Mouse (Mus musculus) kidney, postnatal 36 days (tissue): Measurements from ENCODE around the gene Mep1a.
"Not testable (repeated sequence)": the region's sequence is repeated elsewhere in the genome, so short reads cannot be mapped to it uniquely, and the experiment has no call there.

Experiments used
- DNase-seq, 2 experiments: peaks; one replicate each; pipeline ENCODE4 v3.0.0; 2021 to 2022; ENCODE audit warnings: mixed read lengths in 2 of 2

Mep1a gene

GRCm38 (mm10) chr17:43502592-43502991, at the start of gene Mep1a:
Mep1a (minus strand) TSS chr17:43502812.
- DNase-seq: peak; percentile 70 to 80

GRCm38 (mm10) chr17:43551122-43551630, 48.6 kb upstream of the Mep1a start:
- no peak for DNase-seq

- no peak for DNase-seq
These were observed 41.4 kb upstream of the Mep1a start for GRCm38 (mm10) chr17:43544040-43544439.

GRCm38 (mm10) chr17:43543539-43543938, 40.9 kb upstream of the Mep1a start, which contains the start of gene Ankrd66:
Ankrd66 (minus strand) TSS chr17:43543639.
- no peak for DNase-seq

GRCm38 (mm10) chr17:43538767-43539166, 36.2 kb upstream of the Mep1a start:
- no peak for DNase-seq

- DNase-seq: not testable (repeated sequence)
These were observed 34.2 kb upstream of the Mep1a start for GRCm38 (mm10) chr17:43536841-43537240.

- DNase-seq: peak; percentile 44 to 70
These were observed 32.0 kb upstream of the Mep1a start for GRCm38 (mm10) chr17:43534362-43535222.

- DNase-seq: no peak
These were observed 28.6 kb upstream of the Mep1a start for GRCm38 (mm10) chr17:43531192-43531591.

GRCm38 (mm10) chr17:43530507-43530906, 27.9 kb upstream of the Mep1a start:
- DNase-seq: no peak

GRCm38 (mm10) chr17:43520166-43520565, 17.6 kb upstream of the Mep1a start:
- no peak for DNase-seq

- DNase-seq: peak; percentile 65 to 88
These were observed 16.2 kb upstream of the Mep1a start for GRCm38 (mm10) chr17:43518644-43519409.

GRCm38 (mm10) chr17:43510782-43511181, 8.2 kb upstream of the Mep1a start:
- DNase-seq: no peak

GRCm38 (mm10) chr17:43504594-43504934, 2.0 kb upstream of the Mep1a start:
- no peak for DNase-seq

- peak; percentile 35 to 49 for DNase-seq
These were observed 1.4 kb upstream of the Mep1a start for GRCm38 (mm10) chr17:43503861-43504593.

GRCm38 (mm10) chr17:43501631-43502030, 981 bp downstream of the Mep1a start:
- peak; percentile 49 to 65 for DNase-seq

- DNase-seq: no peak
These were observed 1.4 kb downstream of the Mep1a start for GRCm38 (mm10) chr17:43501223-43501622.

- peak; percentile 43 to 52 for DNase-seq
These were observed 2.1 kb downstream of the Mep1a start for GRCm38 (mm10) chr17:43500513-43500912.

GRCm38 (mm10) chr17:43497521-43497920, 5.1 kb downstream of the Mep1a start:
- peak; percentile 26 to 28 for DNase-seq

- DNase-seq: no peak
These were observed 7.1 kb downstream of the Mep1a start for GRCm38 (mm10) chr17:43495502-43495901.

GRCm38 (mm10) chr17:43490371-43490770, 12.2 kb downstream of the Mep1a start:
- DNase-seq: not testable (repeated sequence)

- DNase-seq: no peak
These were observed 14.0 kb downstream of the Mep1a start for GRCm38 (mm10) chr17:43488439-43489151.

- DNase-seq: no peak
These were observed 16.6 kb downstream of the Mep1a start for GRCm38 (mm10) chr17:43485982-43486381.
